Mouse (Mus musculus) cerebellum, postnatal 36 days (tissue): ENCODE data around the gene Hook1.
"Not testable (repeated sequence)": the region's sequence is repeated elsewhere in the genome, so short reads cannot be mapped to it uniquely, and the experiment has no call there.

Experiments used
- DNase-seq, 2 experiments: peaks; one replicate each; pipeline ENCODE4 v3.0.0; 2021 to 2022; ENCODE audit warnings: mixed read lengths in 2 of 2

Gene Hook1

GRCm38 (mm10) chr4:95966928-95967724 is at the start of gene Hook1:
Gene Hook1, plus strand, starts transcription at chr4:95967240.
- DNase-seq = peak; percentile 98 to 99

- DNase-seq = no peak
Measured at GRCm38 (mm10) chr4:95917703-95918102, 49.3 kb upstream of the Hook1 start.

GRCm38 (mm10) chr4:95920448-95920847 is 46.6 kb upstream of the Hook1 start:
- DNase-seq = no peak

GRCm38 (mm10) chr4:95924210-95925184 is 42.5 kb upstream of the Hook1 start:
- peak; percentile 66 to 74 for DNase-seq

- no peak for DNase-seq
Measured at GRCm38 (mm10) chr4:95928846-95929245, 38.2 kb upstream of the Hook1 start.

- no peak for DNase-seq
Measured at GRCm38 (mm10) chr4:95929936-95930335, 37.1 kb upstream of the Hook1 start.

GRCm38 (mm10) chr4:95931331-95931730 is 35.7 kb upstream of the Hook1 start:
- no peak for DNase-seq

- DNase-seq = no peak
Measured at GRCm38 (mm10) chr4:95933801-95934356, 33.2 kb upstream of the Hook1 start.

- no peak for DNase-seq
Measured at GRCm38 (mm10) chr4:95934384-95935035, 32.5 kb upstream of the Hook1 start.

- no peak for DNase-seq
Measured at GRCm38 (mm10) chr4:95938701-95939100, 28.3 kb upstream of the Hook1 start.

- no peak for DNase-seq
Measured at GRCm38 (mm10) chr4:95947896-95948295, 19.1 kb upstream of the Hook1 start.

GRCm38 (mm10) chr4:95953328-95953727 is 13.7 kb upstream of the Hook1 start:
- no peak for DNase-seq

GRCm38 (mm10) chr4:95982221-95982620 is 15.2 kb downstream of the Hook1 start:
- DNase-seq = not testable (repeated sequence)

- DNase-seq = no peak
Measured at GRCm38 (mm10) chr4:96016875-96017274, 49.8 kb downstream of the Hook1 start.

GRCm38 (mm10) chr4:96022803-96023202 is 55.8 kb downstream of the Hook1 start:
- no peak for DNase-seq

GRCm38 (mm10) chr4:96028412-96028811 is 61.4 kb downstream of the Hook1 start:
- DNase-seq = peak; percentile 2 to 5

GRCm38 (mm10) chr4:96060106-96060505 is 93.1 kb downstream of the Hook1 start:
- DNase-seq = no peak

GRCm38 (mm10) chr4:96062045-96062444 is 95.0 kb downstream of the Hook1 start:
- no peak for DNase-seq
